Mouse (Mus musculus) CH12.LX (cell line): Measurements from ENCODE around the gene Aunip.

ENCODE experiments used
- CTCF ChIP-seq, 2 experiments: IDR thresholded peaks in 1 of 2; conservative IDR thresholded peaks in 1 of 2; 2 replicates each; pipeline ENCODE4 v1.5.1; 2011 to 2012; ENCODE audit warnings: low read depth in 2 of 2, low read length in 2 of 2, improper control_type of control experiment in 1 of 2, inconsistent platforms in 1 of 2, mild to moderate bottlenecking in 1 of 2, moderate library complexity in 1 of 2
- ETS1 ChIP-seq: conservative IDR thresholded peaks from 2 replicates; pipeline ENCODE4 v1.6.1; 2012; ENCODE audit warnings: low read depth, mild to moderate bottlenecking, inconsistent platforms, low read length, improper control_type of control experiment, moderate library complexity
- GABPA ChIP-seq: IDR thresholded peaks from 2 replicates; pipeline ENCODE4 v1.6.1; 2012; ENCODE audit warnings: low read depth, low read length, improper control_type of control experiment, inconsistent platforms; ENCODE audit not compliant: insufficient replicate concordance
- MAX ChIP-seq: IDR thresholded peaks from 2 replicates; pipeline ENCODE4 v1.6.1; 2011; ENCODE audit warnings: low read length, improper control_type of control experiment
- PAX5 ChIP-seq: IDR thresholded peaks from 2 replicates; pipeline ENCODE4 v1.6.1; 2012; ENCODE audit warnings: low read length, inconsistent platforms, mixed read lengths
- POLR2AphosphoS2 ChIP-seq: IDR thresholded peaks from 2 replicates; pipeline ENCODE4 v1.6.1; 2011; ENCODE audit warnings: low read depth, low read length, improper control_type of control experiment
- TBP ChIP-seq: conservative IDR thresholded peaks from 2 replicates; pipeline ENCODE4 v1.6.1; 2011; ENCODE audit warnings: low read depth, low read length, improper control_type of control experiment

GRCm38 (mm10) chr4:134538997-134539580 is 28.3 kb downstream of the Aunip start:
- no peak for TF ChIP-seq CTCF (conservative IDR thresholded peaks at IDR 0.05 in 1 of 2, IDR thresholded peaks at IDR 0.05 in 1 of 2; ENCODE audit: low read depth in 2 of 2, low read length in 2 of 2)
- no peak for TF ChIP-seq TBP
- no peak for TF ChIP-seq POLR2AphosphoS2
- TF ChIP-seq PAX5, result no peak
- no peak for TF ChIP-seq MAX
- TF ChIP-seq ETS1, result no peak
- TF ChIP-seq GABPA, result no peak
